Mouse (Mus musculus): ENCODE measurements around the gene Fign. TPM values are rescaled to one million over a fixed set of nuclear protein-coding genes. Genes with fewer than 3 reads are reported as not detected.
A peak's percentile ranks its signal among the peaks of the same experiment; 100 is the strongest.

The Fign gene
- polyA plus RNA-seq, 1 experiment = 3.6 TPM

DNA sequence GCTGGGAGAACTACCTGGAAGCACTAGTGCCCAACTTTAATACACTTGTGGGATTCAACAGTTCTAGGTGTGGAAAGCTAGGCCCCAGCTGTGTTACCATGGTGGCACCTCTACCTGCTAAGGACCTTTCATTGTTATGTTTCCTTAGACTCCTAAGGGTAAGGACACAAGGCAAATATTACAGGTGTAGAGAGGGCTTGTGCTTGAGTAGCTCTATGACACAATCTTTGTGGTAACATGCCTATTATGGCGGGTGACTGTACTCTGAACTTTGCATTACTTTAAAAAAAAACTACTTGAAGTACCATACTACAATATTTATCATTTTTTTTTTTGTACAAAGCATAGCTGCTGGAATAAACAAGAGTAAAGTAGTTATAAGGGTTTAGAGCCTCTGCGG lies 112.4 kb downstream of the Fign start:
- 95% methylated on average over 2 of the region's 2 CpGs for WGBS
- TF ChIP-seq CTCF (conservative IDR thresholded peaks at IDR 0.05; ENCODE audit: insufficient read depth, insufficient read length, low read depth, low read length) (no peak), POLR2A (IDR thresholded peaks at IDR 0.05; ENCODE audit: low read depth, low read length) (no peak)

DNA sequence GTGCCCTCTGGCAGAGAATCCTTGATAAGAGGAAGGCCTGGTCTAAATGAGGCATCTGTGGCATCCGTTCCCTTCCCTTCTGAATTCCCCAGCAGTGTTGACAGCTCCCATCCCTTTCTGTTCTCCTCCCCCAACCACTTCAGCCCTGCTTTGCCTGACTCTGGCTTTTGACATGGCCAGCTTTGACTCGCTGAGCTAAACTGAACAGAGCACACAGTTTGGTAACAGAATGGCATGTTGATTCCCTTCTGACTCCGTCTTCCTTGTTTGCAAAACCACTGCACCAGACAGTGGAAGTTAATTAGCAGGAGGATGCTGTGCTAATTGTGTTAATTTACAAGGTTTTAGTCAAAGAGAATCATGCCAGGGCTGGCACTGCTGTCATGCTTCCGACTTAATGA lies 115.5 kb downstream of the Fign start:
- H3K27ac ChIP-seq (ENCODE audit: insufficient read depth, low read depth, low read length) = no peak overlapping the region
- no peaks in the 10 kb centered on the region for H3K27me3 ChIP-seq (replicated peaks; ENCODE audit: control insufficient read depth, insufficient read depth, low read length)
- TF ChIP-seq POLR2A (IDR thresholded peaks at IDR 0.05; ENCODE audit: low read depth, low read length) (no peak), CTCF (conservative IDR thresholded peaks at IDR 0.05; ENCODE audit: insufficient read depth, insufficient read length, low read depth, low read length) (no peak)
- 57% methylated on average over 4 of the region's 4 CpGs for WGBS
- no peaks in the 10 kb centered on the region for H3K36me3 ChIP-seq (ENCODE audit: control insufficient read depth, insufficient read depth, low read length)
- H3K4me1 ChIP-seq (ENCODE audit: control insufficient read depth, insufficient read depth, low read length) = no peaks in the 10 kb centered on the region
- peak; percentile 14 for DNase-seq
- H3K4me3 ChIP-seq (ENCODE audit: insufficient read depth, low read depth, low read length) = no peak overlapping the region

More for the DNA sequence above, 112.4 kb downstream of the Fign start:
- DNase-seq = no peak
- H3K4me1 ChIP-seq (ENCODE audit: control insufficient read depth, insufficient read depth, low read length) = no peaks in the 10 kb centered on the region; the same call in 1 of the 2 replicates
- H3K36me3 ChIP-seq (ENCODE audit: control insufficient read depth, insufficient read depth, low read length) = no peaks in the 10 kb centered on the region
- no peak overlapping the region for H3K27ac ChIP-seq (ENCODE audit: insufficient read depth, low read depth, low read length)
- no peak overlapping the region for H3K4me3 ChIP-seq (ENCODE audit: insufficient read depth, low read depth, low read length)
- no peaks in the 10 kb centered on the region for H3K27me3 ChIP-seq (replicated peaks; ENCODE audit: control insufficient read depth, insufficient read depth, low read length)

DNA sequence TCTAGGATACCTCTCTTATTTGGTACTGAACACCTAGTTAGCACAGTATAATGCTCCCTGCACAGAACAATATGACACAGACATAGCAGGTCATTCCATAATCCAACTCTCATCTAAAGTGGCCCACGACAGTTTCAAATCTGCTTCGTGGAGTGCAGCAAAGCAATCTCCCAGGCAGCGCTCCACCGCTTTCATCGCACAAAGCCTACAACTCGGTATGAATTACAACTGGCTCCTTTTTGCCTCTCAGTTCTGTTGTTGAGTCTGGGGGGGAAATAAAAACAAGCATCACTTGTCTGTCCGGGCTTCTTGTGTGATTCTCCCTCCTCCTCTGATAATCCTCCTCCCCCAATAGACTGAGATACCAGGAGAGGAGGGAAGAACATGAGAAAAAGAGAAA lies 116.4 kb downstream of the Fign start:
- no peak for TF ChIP-seq CTCF (conservative IDR thresholded peaks at IDR 0.05; ENCODE audit: insufficient read depth, insufficient read length, low read depth, low read length)
- no peak for TF ChIP-seq POLR2A (IDR thresholded peaks at IDR 0.05; ENCODE audit: low read depth, low read length)
- no peaks in the 10 kb centered on the region for H3K36me3 ChIP-seq (ENCODE audit: control insufficient read depth, insufficient read depth, low read length)
- DNase-seq = no peak
- H3K4me3 ChIP-seq (ENCODE audit: insufficient read depth, low read depth, low read length) = no peak overlapping the region
- 62% methylated on average over 7 of the region's 7 CpGs for WGBS
- H3K27ac ChIP-seq (ENCODE audit: insufficient read depth, low read depth, low read length) = no peak overlapping the region
- H3K4me1 ChIP-seq (ENCODE audit: control insufficient read depth, insufficient read depth, low read length) = no peaks in the 10 kb centered on the region
- no peaks in the 10 kb centered on the region for H3K27me3 ChIP-seq (replicated peaks; ENCODE audit: control insufficient read depth, insufficient read depth, low read length)

DNA sequence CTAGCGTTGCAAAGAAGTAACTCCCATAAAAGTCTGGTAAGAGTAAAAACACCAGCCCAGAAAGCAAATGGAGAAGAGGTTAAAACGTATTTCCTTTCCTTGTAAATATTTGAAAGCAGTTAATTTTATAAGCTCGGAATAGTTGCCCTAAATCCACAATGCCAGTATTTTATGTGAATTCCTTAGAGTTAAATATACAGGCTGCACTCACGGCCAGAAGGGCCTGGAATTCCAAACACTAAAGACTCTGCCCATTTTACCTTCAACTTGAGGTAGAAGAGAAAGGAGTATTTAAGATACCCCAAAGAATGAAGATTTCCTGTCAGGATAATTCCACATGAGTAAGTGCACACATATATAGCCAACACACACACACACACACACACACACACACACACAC lies 128.2 kb downstream of the Fign start:
- TF ChIP-seq POLR2A (IDR thresholded peaks at IDR 0.05; ENCODE audit: low read depth, low read length) = no peak
- TF ChIP-seq CTCF (conservative IDR thresholded peaks at IDR 0.05; ENCODE audit: insufficient read depth, insufficient read length, low read depth, low read length) = no peak
- 49% methylated on average over 4 of the region's 4 CpGs for WGBS

DNA sequence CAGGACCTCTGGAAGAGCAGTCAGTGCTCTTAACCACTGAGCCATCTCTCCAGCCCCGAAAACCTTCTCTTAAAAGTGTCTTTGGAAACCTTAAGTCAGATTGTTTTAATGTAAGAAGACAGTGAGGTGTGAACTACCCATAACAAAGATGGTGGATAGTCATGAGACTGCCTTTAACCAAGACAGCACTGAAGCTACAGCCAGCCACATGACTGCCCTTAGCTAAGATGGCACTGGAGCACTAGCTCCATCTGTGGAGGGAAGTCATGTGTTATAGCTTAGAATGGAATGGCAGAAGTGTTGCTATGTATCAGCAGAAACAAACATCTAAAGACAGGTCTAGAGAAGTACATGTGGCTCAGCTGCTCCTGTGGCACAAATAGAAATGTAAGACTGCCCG lies 166.8 kb downstream of the Fign start:
- WGBS = 93% methylated on average over 2 of the region's 2 CpGs
- no peak overlapping the region for H3K4me3 ChIP-seq (ENCODE audit: insufficient read depth, low read depth, low read length)
- no peak for TF ChIP-seq POLR2A (IDR thresholded peaks at IDR 0.05; ENCODE audit: low read depth, low read length)
- TF ChIP-seq CTCF (conservative IDR thresholded peaks at IDR 0.05; ENCODE audit: insufficient read depth, insufficient read length, low read depth, low read length) = no peak
- H3K27ac ChIP-seq (ENCODE audit: insufficient read depth, low read depth, low read length) = no peak overlapping the region
- no peaks in the 10 kb centered on the region; the same call in 1 of the 2 replicates for H3K4me1 ChIP-seq (ENCODE audit: control insufficient read depth, insufficient read depth, low read length)
- H3K27me3 ChIP-seq (replicated peaks; ENCODE audit: control insufficient read depth, insufficient read depth, low read length) = no peaks in the 10 kb centered on the region
- no peaks in the 10 kb centered on the region for H3K36me3 ChIP-seq (ENCODE audit: control insufficient read depth, insufficient read depth, low read length)
- DNase-seq = no peak

More for the DNA sequence above, 128.2 kb downstream of the Fign start:
- Histone ChIP-seq H3K36me3 (ENCODE audit: control insufficient read depth, insufficient read depth, low read length) (no peaks in the 10 kb centered on the region), H3K27me3 (replicated peaks; ENCODE audit: control insufficient read depth, insufficient read depth, low read length) (no peaks in the 10 kb centered on the region), H3K4me1 (ENCODE audit: control insufficient read depth, insufficient read depth, low read length) (no peaks in the 10 kb centered on the region), H3K27ac (ENCODE audit: insufficient read depth, low read depth, low read length) (no peak overlapping the region), H3K4me3 (ENCODE audit: insufficient read depth, low read depth, low read length) (no peak overlapping the region)
- no peak for DNase-seq

DNA sequence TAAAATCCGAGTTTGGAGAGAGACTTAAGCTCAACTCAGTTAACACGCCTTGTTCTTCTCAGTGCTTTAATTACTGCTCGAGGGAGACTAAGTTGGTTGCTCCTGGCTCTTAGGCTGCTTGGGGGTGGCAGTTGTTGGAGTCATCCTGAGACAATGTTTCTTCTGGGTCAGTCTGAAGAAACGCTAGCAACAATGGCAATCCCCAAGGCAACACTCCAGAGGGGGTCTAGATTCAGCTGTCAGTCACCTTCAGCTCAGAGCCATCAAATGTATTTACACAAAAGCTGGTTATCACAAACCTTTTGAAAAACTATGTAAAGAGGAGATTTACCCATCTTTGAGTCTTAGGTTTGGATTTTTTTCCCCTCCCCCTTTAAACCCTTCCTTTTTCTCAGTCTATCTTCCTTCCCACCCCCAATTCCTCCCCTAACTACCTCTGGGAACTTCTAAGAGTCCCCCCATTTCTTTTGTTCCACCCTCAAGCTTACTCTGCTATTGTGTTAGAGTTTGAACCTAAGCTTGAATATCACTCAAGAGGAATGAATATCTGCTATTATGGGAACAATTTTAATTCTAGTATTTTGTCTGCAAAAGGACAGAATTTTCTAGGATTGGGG lies 171.2 kb downstream of the Fign start:
- 49% methylated on average over 4 of the region's 4 CpGs for WGBS
- no peak for DNase-seq
- H3K27ac ChIP-seq (ENCODE audit: insufficient read depth, low read depth, low read length) = no peak overlapping the region
- H3K27me3 ChIP-seq (replicated peaks; ENCODE audit: control insufficient read depth, insufficient read depth, low read length) = no peaks in the 10 kb centered on the region
- H3K4me3 ChIP-seq (ENCODE audit: insufficient read depth, low read depth, low read length) = no peak overlapping the region
- TF ChIP-seq CTCF (conservative IDR thresholded peaks at IDR 0.05; ENCODE audit: insufficient read depth, insufficient read length, low read depth, low read length) (no peak), POLR2A (IDR thresholded peaks at IDR 0.05; ENCODE audit: low read depth, low read length) (no peak)
- H3K36me3 ChIP-seq (ENCODE audit: control insufficient read depth, insufficient read depth, low read length) = no peaks in the 10 kb centered on the region
- H3K4me1 ChIP-seq (ENCODE audit: control insufficient read depth, insufficient read depth, low read length) = no peaks in the 10 kb centered on the region; the same call in 1 of the 2 replicates

DNA sequence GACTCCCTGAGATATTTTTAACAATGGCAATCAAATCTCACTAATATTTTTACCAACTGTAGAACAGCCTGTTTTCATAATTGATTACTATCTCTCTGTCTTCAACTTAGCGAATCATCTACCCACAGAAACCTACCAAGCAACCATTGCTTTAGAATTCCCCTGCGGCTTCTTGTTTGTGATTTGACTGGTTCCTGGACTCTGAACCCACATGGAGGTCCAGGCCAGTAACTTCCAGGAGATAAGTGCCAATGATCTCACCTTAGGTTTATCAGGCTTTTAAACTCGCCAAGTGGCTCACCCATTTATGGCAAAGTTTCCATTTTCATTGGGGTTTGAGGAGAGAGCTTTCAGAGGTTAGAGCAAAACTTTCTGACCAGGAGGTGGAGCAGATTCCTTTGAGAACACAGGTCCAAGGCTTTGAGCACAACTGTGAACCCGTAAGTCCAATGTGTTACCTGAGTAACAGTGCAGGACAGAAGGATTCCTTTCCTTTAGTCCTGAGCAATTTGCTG lies 172.1 kb downstream of the Fign start:
- H3K27me3 ChIP-seq (replicated peaks; ENCODE audit: control insufficient read depth, insufficient read depth, low read length) = no peaks in the 10 kb centered on the region
- no peaks in the 10 kb centered on the region; the same call in 1 of the 2 replicates for H3K4me1 ChIP-seq (ENCODE audit: control insufficient read depth, insufficient read depth, low read length)
- H3K27ac ChIP-seq (ENCODE audit: insufficient read depth, low read depth, low read length) = no peak overlapping the region
- whole genome bisulfite sequencing = 52% methylated on average over 4 of the region's 4 CpGs
- DNase-seq = peak; percentile 60
- no peaks in the 10 kb centered on the region for H3K36me3 ChIP-seq (ENCODE audit: control insufficient read depth, insufficient read depth, low read length)
- TF ChIP-seq POLR2A (IDR thresholded peaks at IDR 0.05; ENCODE audit: low read depth, low read length) = no peak
- TF ChIP-seq CTCF (conservative IDR thresholded peaks at IDR 0.05; ENCODE audit: insufficient read depth, insufficient read length, low read depth, low read length) = 0 out of 2 replicates have a peak, but pooled peaks have one; percentile 14
- no peak overlapping the region for H3K4me3 ChIP-seq (ENCODE audit: insufficient read depth, low read depth, low read length)
